Mouse (Mus musculus): Measurements from ENCODE around the gene Eif4e.
"Not testable (repeated sequence)": the region's sequence is repeated elsewhere in the genome, so short reads cannot be mapped to it uniquely, and the experiment has no call there.

Gene Eif4e

DNA sequence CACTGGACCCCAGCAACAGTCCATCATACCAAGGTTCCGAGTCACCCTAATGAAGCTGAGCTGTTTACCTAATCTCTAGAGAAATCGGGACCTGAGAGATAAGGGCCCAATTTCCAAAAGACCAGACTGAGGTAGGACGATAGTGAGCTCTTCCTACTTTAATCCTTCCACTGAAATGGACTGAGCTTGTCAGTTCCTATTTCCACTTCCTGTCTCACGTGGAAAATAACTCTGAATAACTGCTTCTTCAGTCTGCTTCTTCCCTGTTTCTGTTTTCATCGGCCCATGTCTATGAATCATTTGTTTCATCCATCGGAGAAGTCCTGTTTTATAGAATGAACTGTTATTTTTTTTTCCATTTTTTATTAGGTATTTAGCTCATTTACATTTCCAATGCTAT, 6.8 kb upstream of the Eif4e start:
- DNase-seq = no peak

- no peak for DNase-seq
These were observed 2.0 kb upstream of the Eif4e start for GRCm38 (mm10) chr3:138523956-138524355.

DNA sequence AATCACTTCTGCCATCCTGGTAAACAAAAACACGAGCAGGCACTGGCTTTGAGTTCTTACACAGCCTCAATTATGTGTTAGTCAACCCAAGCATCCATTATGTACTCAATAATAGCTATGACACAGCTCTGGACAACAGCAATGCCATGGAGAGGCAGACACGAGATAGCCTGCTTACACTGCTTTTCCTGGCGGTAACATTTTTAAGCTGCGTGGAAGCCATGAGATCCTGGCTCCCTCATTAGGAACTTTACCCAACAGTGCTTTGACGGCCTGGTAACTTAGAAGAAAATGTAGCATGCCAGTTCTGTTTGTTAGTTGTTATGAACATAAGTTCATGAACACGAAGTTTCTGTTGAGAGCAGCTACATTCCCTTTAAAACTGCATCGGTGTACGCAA, 485 bp upstream of the Eif4e start:
- no peak for DNase-seq

GRCm38 (mm10) chr3:138526916-138527666, 1.1 kb downstream of the Eif4e start:
- peak; percentile 96 to 99 for DNase-seq

GRCm38 (mm10) chr3:138527667-138528231, 1.8 kb downstream of the Eif4e start:
- peak; percentile 80 to 88 for DNase-seq

GRCm38 (mm10) chr3:138528265-138528664, 2.3 kb downstream of the Eif4e start:
- DNase-seq = no peak

DNA sequence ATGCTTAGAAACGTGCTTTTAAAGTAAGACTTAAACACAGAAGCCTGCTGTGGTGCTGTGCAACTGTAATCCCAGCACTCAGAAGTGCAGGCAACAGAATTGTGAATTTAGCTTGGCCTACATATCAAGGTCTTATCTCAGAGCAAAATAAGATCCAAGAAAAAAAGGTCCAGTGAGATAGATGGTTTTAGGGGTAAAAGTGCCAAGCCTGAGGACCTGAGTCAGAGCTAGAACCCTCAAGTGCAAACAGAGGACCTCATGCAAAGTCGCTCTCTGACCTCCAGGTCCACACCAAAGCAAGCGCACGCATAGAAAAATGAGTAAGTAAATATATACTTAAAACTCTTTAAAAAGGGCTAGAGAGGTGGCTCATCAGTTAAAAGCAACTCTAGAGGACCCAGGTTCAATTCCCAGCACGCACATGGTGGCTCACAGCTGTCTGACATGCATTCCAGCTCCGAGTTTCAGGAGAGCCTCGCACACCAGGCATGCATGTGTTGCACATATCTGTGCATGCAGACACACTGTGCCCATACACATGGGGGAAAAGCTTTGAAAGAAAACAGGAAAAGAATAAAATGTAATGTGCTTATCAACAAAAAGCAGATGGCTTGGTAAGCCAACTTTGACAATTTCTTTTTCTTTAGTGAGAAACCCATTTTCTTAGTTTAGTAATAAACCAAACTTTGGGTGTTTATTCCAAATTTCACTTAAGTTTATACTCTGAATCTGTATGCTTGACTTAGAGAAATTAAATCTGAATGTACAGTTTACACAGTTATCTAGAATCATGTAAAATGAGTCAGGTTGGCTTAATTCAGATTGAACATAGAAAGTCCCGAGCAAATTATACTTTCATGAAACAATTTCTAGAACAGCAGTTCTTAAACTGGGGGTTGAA, 4.8 kb downstream of the Eif4e start:
- no peak for DNase-seq

GRCm38 (mm10) chr3:138531479-138532181, 5.7 kb downstream of the Eif4e start:
- DNase-seq = no peak

DNA sequence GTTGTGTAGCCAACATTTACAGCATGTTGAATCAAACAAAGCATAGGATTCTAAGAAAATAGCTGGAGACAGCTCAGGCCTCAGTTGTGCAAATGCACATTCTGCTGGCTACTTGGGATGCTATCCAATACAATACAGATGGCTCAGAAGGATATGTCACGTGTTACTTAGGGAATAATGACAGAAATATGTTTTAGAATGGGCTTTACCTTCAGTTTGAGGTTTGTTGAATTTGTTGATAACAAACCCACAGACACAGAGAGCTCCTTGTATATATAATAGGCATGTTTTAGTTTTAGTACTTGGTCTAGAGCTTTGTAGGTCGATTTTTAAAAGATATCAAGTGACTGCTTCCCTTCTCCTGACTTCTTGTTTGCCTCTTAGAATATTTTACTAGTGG, 6.8 kb downstream of the Eif4e start:
- DNase-seq = no peak

DNA sequence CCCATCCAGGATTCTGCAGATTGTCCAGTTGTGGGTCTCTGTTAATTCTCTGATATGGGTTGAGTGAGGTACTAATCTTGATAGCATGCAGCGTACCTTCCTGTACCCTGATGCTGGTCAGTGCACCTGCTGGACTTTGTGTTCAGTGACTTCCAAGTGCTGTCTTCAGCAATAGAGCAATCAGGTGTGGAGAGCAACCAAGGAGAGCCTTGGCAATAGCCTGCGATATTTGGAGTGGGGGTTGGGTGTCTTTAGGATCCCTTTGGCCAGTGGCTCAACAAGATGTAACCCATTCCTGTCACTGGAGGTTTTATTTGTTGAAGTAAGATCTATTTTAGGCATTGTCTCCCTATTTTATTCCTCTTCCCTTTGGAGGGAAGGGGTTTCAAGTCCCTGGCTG, 10.1 kb downstream of the Eif4e start:
- DNase-seq = no peak

GRCm38 (mm10) chr3:138542621-138543020, 16.6 kb downstream of the Eif4e start:
- no peak for DNase-seq

DNA sequence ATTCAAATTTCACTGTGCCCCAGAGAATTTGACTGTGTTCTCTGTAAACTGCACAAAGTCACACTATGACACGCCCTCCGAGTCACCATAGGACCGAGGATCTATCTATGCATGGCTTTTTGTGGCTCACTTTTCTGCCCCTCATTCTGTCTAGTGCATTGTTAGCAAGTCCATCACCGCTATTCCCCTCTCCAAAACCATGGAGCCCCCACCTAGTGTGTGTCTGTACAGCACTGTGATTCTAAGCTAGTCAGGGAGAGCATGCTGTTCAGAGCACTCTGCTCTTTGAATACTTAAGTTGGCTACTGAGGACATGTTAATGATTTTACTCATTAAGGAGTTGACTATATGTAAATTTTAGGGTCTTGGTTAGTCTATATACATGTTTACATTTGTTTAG, 18.1 kb downstream of the Eif4e start:
- no peak for DNase-seq

DNA sequence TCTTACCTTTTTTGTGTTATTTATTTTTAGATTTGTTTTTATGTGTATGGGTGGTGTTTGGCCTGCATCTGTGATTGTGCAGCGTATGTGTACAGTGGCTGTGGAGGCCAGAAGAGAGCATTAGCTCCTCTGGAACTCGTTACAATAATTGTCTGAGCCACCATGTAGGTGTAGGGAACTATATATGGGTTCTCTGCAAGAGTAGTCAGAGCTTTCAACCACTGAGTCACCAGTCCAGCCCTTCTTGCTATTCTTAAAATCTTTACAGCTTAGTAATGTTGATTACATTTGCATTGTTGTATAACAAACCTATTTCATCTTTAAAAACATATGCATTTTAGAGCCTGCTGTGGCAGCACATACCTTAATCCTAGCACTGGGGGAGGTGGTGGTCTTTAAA, 20.7 kb downstream of the Eif4e start:
- DNase-seq = no peak

GRCm38 (mm10) chr3:138549045-138549444, 23.1 kb downstream of the Eif4e start:
- DNase-seq = no peak

- no peak for DNase-seq
These were observed 24.6 kb downstream of the Eif4e start for GRCm38 (mm10) chr3:138550336-138551123.

DNA sequence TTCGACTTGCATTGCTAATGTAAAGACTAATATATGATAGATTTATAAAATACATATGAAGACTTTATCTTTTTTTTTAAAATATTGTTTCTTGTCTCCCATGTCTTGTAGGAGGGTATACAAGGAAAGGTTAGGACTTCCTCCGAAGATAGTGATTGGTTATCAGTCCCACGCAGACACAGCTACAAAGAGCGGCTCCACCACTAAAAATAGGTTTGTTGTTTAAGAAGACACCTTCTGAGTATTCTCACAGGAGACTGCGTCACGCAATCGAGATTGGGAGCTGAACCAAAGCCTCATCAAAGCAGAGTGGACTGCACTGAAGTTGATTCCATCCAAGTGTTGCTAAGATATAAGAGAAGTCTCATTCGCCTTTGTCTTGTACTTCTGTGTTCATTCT, 29.3 kb downstream of the Eif4e start:
- DNase-seq = not testable (repeated sequence)

DNA sequence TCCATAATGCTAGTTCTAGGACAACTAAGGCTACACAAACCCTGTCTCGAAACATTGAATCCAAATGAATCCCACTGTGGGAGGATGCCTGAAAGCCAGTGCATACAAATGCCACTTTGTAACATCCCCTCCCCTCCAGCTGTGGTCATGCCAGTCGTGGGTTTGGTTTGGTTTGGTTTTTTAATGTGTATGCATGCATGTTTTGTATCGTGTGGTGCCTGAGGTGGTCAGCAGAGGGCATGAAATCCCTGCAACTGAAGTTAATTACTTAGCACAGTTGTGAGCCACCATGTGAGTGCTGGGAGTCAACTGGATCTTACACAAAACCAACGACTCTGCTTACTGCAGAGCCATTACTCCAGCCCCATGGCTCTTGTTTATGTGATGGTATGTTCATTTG, 32.5 kb downstream of the Eif4e start:
- DNase-seq = peak; percentile 43 to 53

DNA sequence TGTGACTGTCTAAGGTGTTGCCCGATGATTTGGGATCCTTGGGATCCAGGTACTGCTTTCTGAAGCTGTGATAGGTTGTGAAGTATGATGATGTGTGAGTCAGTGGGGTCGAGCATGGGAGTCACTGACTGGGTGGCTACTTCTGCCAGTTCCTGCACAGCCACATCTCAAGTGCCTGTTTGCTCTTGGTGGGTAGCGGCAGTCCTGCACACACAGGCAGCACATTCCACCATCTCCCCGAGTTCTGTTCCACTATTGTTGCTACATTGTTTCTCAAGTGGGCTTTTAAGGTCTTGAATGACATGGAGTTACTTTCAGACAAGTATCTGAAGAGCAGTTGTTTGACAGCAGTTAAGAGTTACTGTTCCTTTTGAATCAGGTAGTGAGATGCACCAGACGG, 34.3 kb downstream of the Eif4e start:
- no peak for DNase-seq

GRCm38 (mm10) chr3:138560886-138561285, 34.9 kb downstream of the Eif4e start:
- no peak for DNase-seq

GRCm38 (mm10) chr3:138578867-138579266, 52.9 kb downstream of the Eif4e start:
- no peak for DNase-seq

GRCm38 (mm10) chr3:138586213-138586612, 60.2 kb downstream of the Eif4e start:
- DNase-seq = no peak

- DNase-seq = no peak
These were observed 61.2 kb downstream of the Eif4e start for GRCm38 (mm10) chr3:138587137-138587536.
